Comparison of ENCODE assay signal across 20 mouse cellular contexts in genomic region chr8:115420536-115420935, GRCm38 (mm10).
"Had no signal": no experiment of that assay in that cellular context is flagged by ENCODE, and none has a peak within 500 bp of the region (broad histone marks: within the 10 kb centered on the region; RNA-seq: fewer than 3 reads in every experiment).

No protein-coding gene starts in this region.

- H3K9ac ChIP-seq: limb, embryonic 12.5 days; limb, embryonic 15.5 days; liver, embryonic 13.5 days; midbrain, embryonic 13.5 days; neural tube, embryonic 13.5 days had no signal

- H3K36me3 ChIP-seq: limb, embryonic 12.5 days; limb, embryonic 15.5 days; liver, embryonic 13.5 days; midbrain, embryonic 10.5 days; midbrain, embryonic 13.5 days; neural tube, embryonic 13.5 days had no signal

- H3K4me1 ChIP-seq: limb, embryonic 12.5 days; limb, embryonic 15.5 days; liver, embryonic 13.5 days; megakaryocyte, embryonic 14.5 days; neural tube, embryonic 13.5 days had no signal

- H3K27me3 ChIP-seq: liver, embryonic 13.5 days; megakaryocyte, embryonic 14.5 days; neural tube, embryonic 13.5 days had no signal

- H3K4me2 ChIP-seq: limb, embryonic 12.5 days; limb, embryonic 15.5 days; liver, embryonic 13.5 days; midbrain, embryonic 13.5 days; neural tube, embryonic 13.5 days had no signal

- H3K27ac ChIP-seq: kidney, postnatal 0 days; limb, embryonic 12.5 days; limb, embryonic 15.5 days; liver, embryonic 13.5 days; midbrain, embryonic 10.5 days; midbrain, embryonic 13.5 days; neural tube, embryonic 13.5 days had no signal

- H3K4me3 ChIP-seq: limb, embryonic 12.5 days; limb, embryonic 15.5 days; liver, embryonic 13.5 days; megakaryocyte, embryonic 14.5 days; midbrain, embryonic 10.5 days; midbrain, embryonic 13.5 days; myocyte; neural tube, embryonic 13.5 days had no signal

- H3K9me3 ChIP-seq: limb, embryonic 12.5 days; limb, embryonic 15.5 days; liver, embryonic 13.5 days; midbrain, embryonic 10.5 days; midbrain, embryonic 13.5 days; neural tube, embryonic 13.5 days had no signal

- ATAC-seq: inflammation-experienced regulatory T-cells, adult 6 months; midbrain, embryonic 13.5 days; midbrain, embryonic 16.5 days had no signal

- DNase-seq: kidney, adult 18-20 months; kidney, adult 9 months; kidney, postnatal 25 days; left cerebral cortex, postnatal 4 days; liver, embryonic 13.5 days; lung, adult 2 months; retina, postnatal 1 day; right cerebral cortex, postnatal 25 days; thymus, adult 18-20 months; thymus, postnatal 36 days had no signal
